27 mouse cellular contexts compared by ENCODE assay signal in the genomic region with DNA sequence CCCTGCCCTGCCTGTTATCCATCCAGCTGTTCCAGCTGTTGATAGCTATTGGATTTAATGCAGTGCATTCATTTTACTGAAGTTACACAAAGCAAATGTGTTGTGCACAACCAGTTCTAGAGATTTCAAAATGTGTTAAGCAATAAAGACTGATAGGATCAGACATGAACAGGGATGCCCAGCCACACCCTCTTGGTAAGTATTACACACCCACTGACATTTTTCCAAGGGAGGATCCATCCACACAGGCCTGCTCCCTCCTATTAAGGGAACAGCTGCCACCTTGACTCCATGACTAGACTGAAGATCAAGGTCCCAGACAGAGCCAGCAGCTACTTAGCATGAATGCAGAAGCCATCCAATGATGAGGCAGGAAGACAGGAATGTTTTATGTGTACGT. TPM values are rescaled to one million over a fixed set of nuclear protein-coding genes. Genes with fewer than 3 reads are reported as not detected.
DNase-seq lines count a peak whose midpoint lies in the region; ATAC-seq lines count a peak whose summit lies in the region.
"Had no signal": no experiment of that assay in that cellular context is flagged by ENCODE, and none has a peak within 500 bp of the region (broad histone marks: within the 10 kb centered on the region; RNA-seq: fewer than 3 reads in every experiment).

No protein-coding gene starts in this region.

- no peaks in the 10 kb centered on the region for H3K9me3 ChIP-seq in neural tube, embryonic 15.5 days (replicated peaks)
- H3K9me3 ChIP-seq: embryonic facial prominence, embryonic 13.5 days; forebrain, embryonic 12.5 days; forebrain, embryonic 15.5 days; G1E; heart, embryonic 10.5 days; heart, embryonic 13.5 days had no signal

- no peak overlapping the region for H3K27ac ChIP-seq in neural tube, embryonic 15.5 days (replicated peaks)
- H3K27ac ChIP-seq: embryonic facial prominence, embryonic 13.5 days; forebrain, embryonic 12.5 days; forebrain, embryonic 15.5 days; heart, adult 2 months; heart, embryonic 10.5 days; heart, embryonic 13.5 days; hindbrain, embryonic 14.5 days; hindbrain, postnatal 0 days had no signal

- no peak overlapping the region for H3K4me3 ChIP-seq in neural tube, embryonic 15.5 days (replicated peaks)
- H3K4me3 ChIP-seq: embryonic facial prominence, embryonic 13.5 days; forebrain, embryonic 12.5 days; forebrain, embryonic 15.5 days; heart, adult 2 months; heart, embryonic 10.5 days; heart, embryonic 13.5 days had no signal

- H3K9ac ChIP-seq in neural tube, embryonic 15.5 days (replicated peaks), result no peak overlapping the region
- H3K9ac ChIP-seq: embryonic facial prominence, embryonic 13.5 days; forebrain, embryonic 12.5 days; forebrain, embryonic 15.5 days; heart, embryonic 13.5 days; hindbrain, embryonic 14.5 days had no signal

- no peak for ATAC-seq in neural tube, embryonic 15.5 days (ENCODE audit: low FRiP score)
- ATAC-seq: forebrain, embryonic 15.5 days; hindbrain, postnatal 0 days; inflammation-experienced regulatory T-cells, adult 6 months; intestine, embryonic 16.5 days had no signal

- no peaks in the 10 kb centered on the region for H3K27me3 ChIP-seq in neural tube, embryonic 15.5 days (replicated peaks)
- H3K27me3 ChIP-seq: CH12.LX; embryonic facial prominence, embryonic 13.5 days; forebrain, embryonic 15.5 days had no signal

- no peak overlapping the region for H3K4me2 ChIP-seq in neural tube, embryonic 15.5 days
- H3K4me2 ChIP-seq: embryonic facial prominence, embryonic 13.5 days; forebrain, embryonic 12.5 days; forebrain, embryonic 15.5 days; heart, embryonic 13.5 days; hindbrain, embryonic 14.5 days had no signal

- peaks cover 33% of the 10 kb centered on the region for H3K36me3 ChIP-seq in neural tube, embryonic 15.5 days
- H3K36me3 ChIP-seq: embryonic facial prominence, embryonic 13.5 days; forebrain, embryonic 12.5 days; G1E; heart, embryonic 10.5 days; heart, embryonic 13.5 days had no signal

- DNase-seq in 416B (ENCODE audit: low read depth), result peak; percentile 28
- peak; percentile 29 for DNase-seq in adipocyte (ENCODE audit: low spot score)
- DNase-seq in gonadal fat pad, adult 2 months (ENCODE audit: low read depth), result peak; percentile 91
- no peak for DNase-seq in neural tube, embryonic 10.5 days (ENCODE audit: extremely low spot score, low spot score)
- DNase-seq in kidney, adult 11 months, result no peak
- DNase-seq: adrenal gland, adult 8-10 months; adrenal gland, postnatal 36 days; B cell, adult 2 months; cerebellum, adult 2 months; cerebellum, adult 9-11 months; cerebellum, postnatal 25 days; gastrocnemius, postnatal 25 days; heart, adult 2 months; heart, postnatal 14 days; heart, postnatal 4 days had no signal

- WGBS in neural tube, embryonic 15.5 days, result 76% methylated on average over 1 of the region's 1 CpGs

- peaks cover 5% of the 10 kb centered on the region for H3K4me1 ChIP-seq in neural tube, embryonic 15.5 days

RNA-seq across cellular contexts. Expression of a gene that starts 25.5 kb away (rescaled TPM):
- polyA plus RNA-seq in gonadal fat pad, adult 2 months (2012; rRNA removed), result 42.8 and 51.2 TPM in 2 replicates
- polyA plus RNA-seq in neural tube, embryonic 15.5 days (2015; fragmentation: Nextera tagmentation; extraction: Ambion mirVana), result 20.8 and 21.1 TPM in 2 replicates

Comparison
In these comparisons a context has a peak if more than half of its experiments do, and no peak if none do; other contexts are left out.
1. DNase-seq: peak in 416B (single experiment), adipocyte (single experiment) and gonadal fat pad, adult 2 months (single experiment); none in neural tube, embryonic 10.5 days (single experiment) and kidney, adult 11 months (single experiment).